Mouse (Mus musculus) heart, embryonic 12.5 days (tissue): Measurements from ENCODE around the gene Apoa2. TPM values are rescaled to one million over a fixed set of nuclear protein-coding genes. Genes with fewer than 3 reads are reported as not detected.

ENCODE experiments used
- ATAC-seq: fragments of 200-750 bp; cut with Nextera tagmentation; 2 replicates; pipeline ENCODE4 v1.8.0; 2017; ENCODE audit warnings: moderate TSS enrichment, moderate library complexity; ENCODE audit not compliant: insufficient number of reproducible peaks, low FRiP score
- H3K27ac ChIP-seq: fragments of 300-500 bp; sonication (generic); 2 replicates; pipeline ENCODE4 v1.5.1; 2016; ENCODE audit warnings: mild to moderate bottlenecking, moderate library complexity; ENCODE audit not compliant: poor library complexity, severe bottlenecking
- H3K27me3 ChIP-seq: fragments of 300-500 bp; sonication (generic); replicated peaks from 2 replicates; pipeline ENCODE4 v1.6.1; 2016; ENCODE audit warnings: mild to moderate bottlenecking, moderate library complexity
- H3K36me3 ChIP-seq: fragments of 300-500 bp; sonication (generic); 2 replicates; pipeline ENCODE4 v1.6.1; 2016; ENCODE audit warnings: mild to moderate bottlenecking, moderate library complexity
- H3K4me1 ChIP-seq: fragments of 300-500 bp; sonication (generic); replicated peaks from 2 replicates; pipeline ENCODE4 v1.6.1; 2016; ENCODE audit warnings: mild to moderate bottlenecking
- H3K4me2 ChIP-seq: fragments of 300-500 bp; sonication (generic); 2 replicates; pipeline ENCODE4 v1.6.1; 2016; ENCODE audit warnings: mild to moderate bottlenecking, moderate library complexity
- H3K4me3 ChIP-seq: fragments of 300-500 bp; sonication (generic); 2 replicates; pipeline ENCODE4 v1.5.1; 2016; ENCODE audit warnings: mild to moderate bottlenecking
- H3K9ac ChIP-seq: fragments of 300-500 bp; sonication (generic); 2 replicates; pipeline ENCODE4 v1.6.1; 2016; ENCODE audit warnings: mild to moderate bottlenecking, moderate library complexity
- H3K9me3 ChIP-seq: fragments of 300-500 bp; sonication (generic); replicated peaks from 2 replicates; pipeline ENCODE4 v1.6.1; 2016; ENCODE audit warnings: mild to moderate bottlenecking, moderate library complexity
- WGBS: fragments of 180-500 bp; shearing (Covaris S2); methylation state at CpG from one replicate; pipeline ENCODE4 v1.1.7; 2016; 5-methylcytosine and 5-hydroxymethylcytosine counted together
- polyA plus RNA-seq: library from polyadenylated mRNA; unstranded; fragments of >200 nt; fragmentation: Nextera tagmentation; extraction: Ambion mirVana; gene quantifications from 2 replicates; pipeline ENCODE4 v1.2.1, GENCODE M21; 2016

Gene Apoa2
- polyA plus RNA-seq, 1 experiment from 2014 or later: 46.5 TPM

DNA sequence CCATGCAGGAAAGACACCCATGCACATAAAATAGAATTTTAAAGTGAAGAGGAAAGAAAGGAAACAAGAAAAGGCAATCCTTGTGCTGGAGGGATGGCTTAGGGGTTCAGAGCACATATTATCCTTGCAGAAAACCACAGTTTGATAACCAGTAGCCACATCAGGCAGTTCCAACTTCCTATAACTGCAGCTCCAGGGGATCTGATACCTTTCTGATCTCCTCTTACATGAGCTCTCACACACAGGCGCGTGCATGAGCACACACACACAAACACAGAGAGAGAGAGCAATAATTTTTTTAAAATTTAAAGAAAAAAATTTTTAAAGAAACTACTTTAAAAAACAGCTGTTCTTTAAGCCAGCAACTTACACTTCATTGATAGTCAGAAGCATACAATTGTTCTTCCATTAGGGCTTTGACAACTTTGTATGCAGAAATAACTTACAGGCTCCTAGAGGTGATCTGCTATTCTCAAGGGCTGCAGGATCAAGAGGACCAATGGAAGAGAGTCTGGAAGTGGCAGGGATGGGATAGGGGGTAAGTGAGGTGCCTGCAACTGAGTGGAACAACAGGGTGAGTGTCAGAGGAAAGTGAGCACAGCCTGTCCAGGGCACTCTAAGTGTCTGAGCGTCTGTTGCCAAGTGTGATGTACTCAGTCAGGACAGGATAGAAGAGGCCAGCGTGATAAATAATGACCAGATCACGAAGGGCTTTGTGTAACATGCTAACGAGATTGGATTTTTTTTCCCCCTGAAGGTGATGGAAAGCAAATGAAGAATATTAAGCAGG is 19.0 kb upstream of the Apoa2 start:
- Histone ChIP-seq H3K9ac (no peak overlapping the region), H3K36me3 (no peaks in the 10 kb centered on the region)
- no peak for ATAC-seq

GRCm38 (mm10) chr1:171209409-171209808 is 15.4 kb upstream of the Apoa2 start:
- Histone ChIP-seq H3K4me3 (no peak overlapping the region), H3K4me2 (no peak overlapping the region), H3K36me3 (no peaks in the 10 kb centered on the region), H3K27ac (no peak overlapping the region), H3K9me3 (no peaks in the 10 kb centered on the region), H3K27me3 (no peaks in the 10 kb centered on the region), H3K9ac (no peak overlapping the region), H3K4me1 (0 out of 2 replicates have a peak, but pooled peaks cover 7% of the 10 kb centered on the region)
- ATAC-seq: no peak
- WGBS: 17% methylated on average over 4 of the region's 4 CpGs

More for the DNA sequence above, 19.0 kb upstream of the Apoa2 start:
- Histone ChIP-seq H3K9me3 (no peaks in the 10 kb centered on the region), H3K4me2 (no peak overlapping the region), H3K27ac (no peak overlapping the region), H3K27me3 (no peaks in the 10 kb centered on the region), H3K4me3 (no peak overlapping the region), H3K4me1 (0 out of 2 replicates have a peak, but pooled peaks cover 7% of the 10 kb centered on the region)
- 62% methylated on average over 6 of the region's 6 CpGs for WGBS

GRCm38 (mm10) chr1:171212854-171213253 is 12.0 kb upstream of the Apoa2 start:
- no peaks in the 10 kb centered on the region for H3K9me3 ChIP-seq
- WGBS: 59% methylated on average over 3 of the region's 3 CpGs
- H3K4me2 ChIP-seq: no peak overlapping the region
- no peak for ATAC-seq
- H3K4me3 ChIP-seq: no peak overlapping the region
- no peaks in the 10 kb centered on the region for H3K36me3 ChIP-seq
- H3K27me3 ChIP-seq: no peaks in the 10 kb centered on the region
- 0 out of 2 replicates have a peak, but pooled peaks cover 7% of the 10 kb centered on the region for H3K4me1 ChIP-seq
- no peak overlapping the region for H3K9ac ChIP-seq
- H3K27ac ChIP-seq: no peak overlapping the region

GRCm38 (mm10) chr1:171213801-171214496 is 10.9 kb upstream of the Apoa2 start, which contains the start of gene Nr1i3:
Nr1i3 (plus strand) TSS chr1:171213970.
- Histone ChIP-seq H3K36me3 (peaks cover 7% of the 10 kb centered on the region), H3K27ac (no peak within 1 kb of the TSS), H3K4me3 (no peak within 1 kb of the TSS), H3K4me1 (0 out of 2 replicates have a peak, but pooled peaks cover 7% of the 10 kb centered on the region), H3K9me3 (no peaks in the 10 kb centered on the region), H3K27me3 (no peaks in the 10 kb centered on the region), H3K9ac (no peak within 1 kb of the TSS), H3K4me2 (no peak within 1 kb of the TSS)
- ATAC-seq: no peak
- WGBS: 70% methylated on average over 10 of the region's 10 CpGs

- no peak for ATAC-seq
- Histone ChIP-seq H3K4me3 (no peak overlapping the region), H3K4me2 (no peak overlapping the region), H3K9ac (no peak overlapping the region), H3K4me1 (peaks cover 6% of the 10 kb centered on the region), H3K27me3 (no peaks in the 10 kb centered on the region), H3K36me3 (peaks cover 23% of the 10 kb centered on the region), H3K9me3 (no peaks in the 10 kb centered on the region), H3K27ac (no peak overlapping the region)
- 73% methylated on average over 18 of the region's 18 CpGs for WGBS
Measured at GRCm38 (mm10) chr1:171216241-171216955, 8.5 kb upstream of the Apoa2 start.

- peak overlapping the region; percentile 82 for H3K4me2 ChIP-seq
- peak; percentile 9; the same call in 1 of the 2 replicates for ATAC-seq
- no peak overlapping the region for H3K27ac ChIP-seq
- 8% methylated on average over 10 of the region's 10 CpGs for WGBS
- H3K4me1 ChIP-seq: peaks cover 9% of the 10 kb centered on the region
- H3K27me3 ChIP-seq: no peaks in the 10 kb centered on the region
- H3K36me3 ChIP-seq: peaks cover 23% of the 10 kb centered on the region
- H3K4me3 ChIP-seq: no peak overlapping the region; the same call in 1 of the 2 replicates
- H3K9me3 ChIP-seq: no peaks in the 10 kb centered on the region
- no peak overlapping the region for H3K9ac ChIP-seq
Measured at GRCm38 (mm10) chr1:171220871-171221270, 4.0 kb upstream of the Apoa2 start.

GRCm38 (mm10) chr1:171221281-171222193 is 3.3 kb upstream of the Apoa2 start:
- Histone ChIP-seq H3K4me3 (peak overlapping the region; percentile 67), H3K36me3 (peaks cover 23% of the 10 kb centered on the region), H3K27me3 (no peaks in the 10 kb centered on the region), H3K9ac (peak overlapping the region; percentile 74), H3K4me1 (peaks cover 9% of the 10 kb centered on the region), H3K27ac (peak overlapping the region; percentile 29; the same call in 1 of the 2 replicates), H3K4me2 (peak overlapping the region; percentile 82), H3K9me3 (no peaks in the 10 kb centered on the region)
- 8% methylated on average over 22 of the region's 22 CpGs for WGBS
- peak; percentile 0; the same call in 1 of the 2 replicates for ATAC-seq

DNA sequence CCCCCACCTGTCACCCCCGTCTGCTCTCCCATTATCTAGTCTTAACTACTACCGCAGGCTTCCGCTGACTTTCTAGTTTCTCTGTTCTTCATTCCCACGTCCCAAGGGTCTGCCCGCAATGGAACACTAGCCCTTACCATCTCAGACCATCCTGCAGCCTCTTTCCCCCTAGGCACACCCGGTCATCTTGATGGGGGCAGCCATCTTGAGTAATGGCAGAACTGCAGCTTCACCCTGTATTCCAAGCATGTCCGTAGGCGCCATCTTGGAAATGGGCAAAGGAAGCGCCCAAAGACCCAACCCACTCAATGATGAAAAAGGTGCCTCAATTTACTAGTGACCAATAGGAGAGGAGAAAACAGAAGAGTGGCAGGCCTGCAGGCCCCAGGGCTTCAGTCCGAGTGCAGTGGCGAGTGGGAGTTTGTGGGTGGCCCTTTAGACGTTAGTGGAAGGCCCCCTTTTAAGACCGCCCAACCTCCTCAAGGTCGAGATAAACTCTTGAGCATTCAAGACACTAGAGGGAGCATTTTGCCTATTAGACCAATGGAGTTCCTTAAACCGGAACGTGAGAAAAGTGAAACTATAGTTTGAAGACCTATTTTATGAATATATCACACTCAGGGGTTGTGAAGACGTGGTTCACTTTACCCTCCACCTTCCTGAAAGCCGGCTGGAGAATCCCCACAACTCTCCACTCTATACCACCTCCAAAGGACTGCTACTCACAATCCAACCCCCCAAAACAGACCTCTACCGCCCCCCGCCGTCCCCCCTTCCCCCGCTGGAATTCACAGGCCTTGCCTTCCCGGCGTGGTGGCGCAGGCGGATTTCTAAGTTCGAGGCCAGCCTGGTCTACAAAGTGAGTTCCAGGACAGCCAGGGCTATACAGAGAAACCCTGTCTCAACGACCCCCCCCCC is 2.4 kb upstream of the Apoa2 start, which contains the start of gene Tomm40l:
TSS of gene Tomm40l (minus strand) at position 277 of the 918 bp plus-strand sequence.
- H3K27me3 ChIP-seq: no peaks in the 10 kb centered on the region
- 1% methylated on average over 28 of the region's 28 CpGs for WGBS
- peaks cover 23% of the 10 kb centered on the region for H3K36me3 ChIP-seq
- no peaks in the 10 kb centered on the region for H3K9me3 ChIP-seq
- H3K27ac ChIP-seq: peak within 1 kb of the TSS; percentile 72
- peak within 1 kb of the TSS; percentile 67 for H3K4me3 ChIP-seq
- peak within 1 kb of the TSS; percentile 74 for H3K9ac ChIP-seq
- peak; percentile 97 for ATAC-seq
- peaks cover 9% of the 10 kb centered on the region for H3K4me1 ChIP-seq
- H3K4me2 ChIP-seq: peak within 1 kb of the TSS; percentile 82

GRCm38 (mm10) chr1:171223168-171223567 is 1.7 kb upstream of the Apoa2 start:
- peak overlapping the region; percentile 67 for H3K4me3 ChIP-seq
- ATAC-seq: no peak
- H3K9ac ChIP-seq: peak overlapping the region; percentile 46; the same call in 1 of the 2 replicates
- H3K9me3 ChIP-seq: no peaks in the 10 kb centered on the region
- peak overlapping the region; percentile 72 for H3K27ac ChIP-seq
- WGBS: 81% methylated on average over 6 of the region's 6 CpGs
- no peaks in the 10 kb centered on the region for H3K27me3 ChIP-seq
- H3K4me2 ChIP-seq: peak overlapping the region; percentile 61
- peaks cover 9% of the 10 kb centered on the region for H3K4me1 ChIP-seq
- H3K36me3 ChIP-seq: peaks cover 23% of the 10 kb centered on the region
